Mouse (Mus musculus): ENCODE measurements around the gene Teddm2.

The Teddm2 gene

GRCm38 (mm10) chr1:153899731-153900380, at the start of gene Teddm2, which contains the start of gene Glul:
TSS of gene Teddm2 (minus strand) at chr1:153900228.
TSS of gene Glul (plus strand) at chr1:153899944.
- DNase-seq = peak; percentile 99

GRCm38 (mm10) chr1:153947837-153948236, 47.8 kb upstream of the Teddm2 start:
- DNase-seq = no peak

GRCm38 (mm10) chr1:153946971-153947370, 46.9 kb upstream of the Teddm2 start:
- DNase-seq = peak; percentile 54

- DNase-seq = no peak
These were observed 45.2 kb upstream of the Teddm2 start for GRCm38 (mm10) chr1:153945181-153945580.

- no peak for DNase-seq
These were observed 41.0 kb upstream of the Teddm2 start for GRCm38 (mm10) chr1:153940986-153941385.

GRCm38 (mm10) chr1:153937025-153937424, 37.0 kb upstream of the Teddm2 start:
- no peak for DNase-seq

GRCm38 (mm10) chr1:153935844-153936380, 35.9 kb upstream of the Teddm2 start:
- DNase-seq = no peak

GRCm38 (mm10) chr1:153933772-153934171, 33.7 kb upstream of the Teddm2 start:
- DNase-seq = no peak

- no peak for DNase-seq
These were observed 30.4 kb upstream of the Teddm2 start for GRCm38 (mm10) chr1:153930431-153930830.

GRCm38 (mm10) chr1:153924395-153925385, 24.7 kb upstream of the Teddm2 start:
- DNase-seq = no peak

- DNase-seq = peak; percentile 36
These were observed 22.6 kb upstream of the Teddm2 start for GRCm38 (mm10) chr1:153922571-153923021.

- DNase-seq = no peak
These were observed 21.6 kb upstream of the Teddm2 start for GRCm38 (mm10) chr1:153921642-153922041.

GRCm38 (mm10) chr1:153918521-153919206, 18.6 kb upstream of the Teddm2 start:
- DNase-seq = no peak

GRCm38 (mm10) chr1:153913869-153914268, 13.8 kb upstream of the Teddm2 start:
- no peak for DNase-seq

- DNase-seq = no peak
These were observed 11.3 kb upstream of the Teddm2 start for GRCm38 (mm10) chr1:153911276-153911795.

- DNase-seq = no peak
These were observed 10.4 kb upstream of the Teddm2 start for GRCm38 (mm10) chr1:153910423-153910822.

- DNase-seq = no peak
These were observed 9.9 kb upstream of the Teddm2 start for GRCm38 (mm10) chr1:153909963-153910291.

- no peak for DNase-seq
These were observed 9.4 kb upstream of the Teddm2 start for GRCm38 (mm10) chr1:153909213-153909962.

- no peak for DNase-seq
These were observed 8.7 kb upstream of the Teddm2 start for GRCm38 (mm10) chr1:153908741-153909140.

GRCm38 (mm10) chr1:153908208-153908607, 8.2 kb upstream of the Teddm2 start:
- no peak for DNase-seq

GRCm38 (mm10) chr1:153905884-153906283, 5.9 kb upstream of the Teddm2 start:
- no peak for DNase-seq

- no peak for DNase-seq
These were observed 4.2 kb upstream of the Teddm2 start for GRCm38 (mm10) chr1:153904236-153904635.
